Mouse (Mus musculus): Measurements from ENCODE around the gene Lrrc4c. TPM values are rescaled to one million over a fixed set of nuclear protein-coding genes. Genes with fewer than 3 reads are reported as not detected.

Lrrc4c gene
- polyA plus RNA-seq, 1 experiment, result 0.06 TPM

DNA sequence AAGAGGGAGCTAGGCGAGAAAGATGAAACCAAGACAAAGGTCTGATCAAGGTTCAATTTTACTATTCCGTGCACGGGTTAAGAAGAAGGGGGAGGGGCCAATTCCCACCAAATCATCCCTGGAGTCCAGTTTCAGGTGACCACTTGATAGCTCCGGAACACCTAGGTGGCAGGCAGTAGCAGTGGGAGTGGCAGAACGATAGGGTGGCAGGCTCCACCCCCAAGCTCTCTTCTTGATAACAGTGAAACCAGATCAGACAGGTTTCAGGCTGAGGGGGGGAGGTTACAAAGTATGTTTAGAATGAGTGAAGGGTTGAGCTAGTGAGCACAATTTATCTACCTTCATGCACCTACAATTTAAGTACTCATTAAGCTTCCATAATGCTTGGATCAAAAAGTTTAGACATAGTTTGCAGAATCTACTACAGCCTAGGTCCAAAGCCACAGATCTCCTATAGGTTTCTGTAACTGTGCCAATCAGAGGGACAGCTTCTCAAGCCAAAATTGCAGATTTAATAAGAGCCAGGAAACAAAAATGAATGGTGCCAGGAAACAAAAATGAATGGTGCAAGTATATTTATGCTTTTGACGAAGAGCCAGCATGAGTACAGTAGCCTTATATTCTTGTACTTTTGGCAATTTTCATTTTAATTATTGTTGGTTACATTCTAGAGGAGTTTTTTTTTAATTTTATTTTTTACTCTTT, 478.9 kb downstream of the Lrrc4c start:
- Histone ChIP-seq H3K4me1 (ENCODE audit: control insufficient read depth, insufficient read depth, low read length) (no peaks in the 10 kb centered on the region), H3K36me3 (ENCODE audit: control insufficient read depth, insufficient read depth, low read length) (no peaks in the 10 kb centered on the region), H3K27me3 (ENCODE audit: control insufficient read depth, insufficient read depth, low read length) (no peaks in the 10 kb centered on the region), H3K27ac (ENCODE audit: control insufficient read depth, insufficient read depth, low read depth, low read length) (no peak overlapping the region), H3K4me3 (ENCODE audit: control insufficient read depth, low read depth, low read length) (no peak overlapping the region)
- TF ChIP-seq CTCF (IDR thresholded peaks at IDR 0.05; ENCODE audit: control insufficient read depth, insufficient read depth, insufficient replicate concordance, low read depth, low read length), result no peak
- TF ChIP-seq POLR2A (IDR thresholded peaks at IDR 0.05; ENCODE audit: control insufficient read depth, low read depth, low read length), result no peak

DNA sequence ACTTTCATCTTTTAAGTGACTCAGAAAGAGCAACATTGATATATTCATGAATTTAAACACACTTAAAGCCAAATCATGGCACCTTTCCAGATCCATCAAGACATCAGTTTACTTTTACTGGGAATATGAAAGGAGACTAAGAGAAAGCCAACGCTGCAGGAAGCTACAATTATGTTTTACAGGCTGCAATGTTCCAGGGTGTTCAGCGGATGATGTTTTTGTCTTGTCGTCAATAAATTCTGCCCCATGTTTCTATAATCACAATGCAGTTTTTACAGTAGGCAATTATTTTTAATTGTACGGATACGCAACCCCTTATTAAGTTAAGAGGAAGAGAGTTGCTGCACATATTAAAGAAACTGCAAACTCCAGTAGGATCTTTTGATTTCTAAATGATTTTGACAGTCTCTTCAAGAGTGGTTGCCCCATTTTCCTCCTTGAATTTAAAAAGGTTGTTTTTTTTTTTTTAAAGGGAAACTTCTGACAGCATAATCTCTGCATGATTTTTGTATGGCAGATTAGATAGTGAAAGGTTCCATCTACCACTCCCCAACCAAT, 532.9 kb downstream of the Lrrc4c start:
- no peak for TF ChIP-seq POLR2A (IDR thresholded peaks at IDR 0.05; ENCODE audit: control insufficient read depth, low read depth, low read length)
- TF ChIP-seq CTCF (IDR thresholded peaks at IDR 0.05; ENCODE audit: control insufficient read depth, insufficient read depth, insufficient replicate concordance, low read depth, low read length), result no peak
- no peak overlapping the region for H3K4me3 ChIP-seq (ENCODE audit: control insufficient read depth, low read depth, low read length)
- H3K27me3 ChIP-seq (ENCODE audit: control insufficient read depth, insufficient read depth, low read length), result no peaks in the 10 kb centered on the region
- no peak overlapping the region for H3K27ac ChIP-seq (ENCODE audit: control insufficient read depth, insufficient read depth, low read depth, low read length)
- H3K4me1 ChIP-seq (ENCODE audit: control insufficient read depth, insufficient read depth, low read length), result no peaks in the 10 kb centered on the region
- no peaks in the 10 kb centered on the region for H3K36me3 ChIP-seq (ENCODE audit: control insufficient read depth, insufficient read depth, low read length)

DNA sequence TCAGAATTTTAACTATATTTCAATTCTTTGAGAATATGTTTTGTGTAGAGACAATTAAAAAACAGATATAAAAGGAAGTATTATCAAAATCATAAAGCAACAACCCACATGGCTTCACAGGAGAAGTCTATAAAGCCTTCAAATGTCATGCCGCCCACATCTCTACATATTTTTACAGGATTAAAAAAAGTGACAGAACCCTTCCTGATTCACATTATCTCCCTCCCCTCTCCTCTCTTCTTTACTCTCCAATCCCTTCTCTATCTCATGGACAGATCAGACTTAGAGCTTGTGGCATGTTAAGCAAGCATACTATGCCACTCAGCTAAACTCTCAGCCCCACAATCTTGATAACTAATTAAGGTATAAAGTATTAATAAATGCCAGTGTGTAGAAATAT, 535.8 kb downstream of the Lrrc4c start:
- H3K27me3 ChIP-seq (ENCODE audit: control insufficient read depth, insufficient read depth, low read length), result no peaks in the 10 kb centered on the region
- no peaks in the 10 kb centered on the region for H3K4me1 ChIP-seq (ENCODE audit: control insufficient read depth, insufficient read depth, low read length)
- no peaks in the 10 kb centered on the region for H3K36me3 ChIP-seq (ENCODE audit: control insufficient read depth, insufficient read depth, low read length)
- no peak overlapping the region for H3K4me3 ChIP-seq (ENCODE audit: control insufficient read depth, low read depth, low read length)
- no peak for TF ChIP-seq CTCF (IDR thresholded peaks at IDR 0.05; ENCODE audit: control insufficient read depth, insufficient read depth, insufficient replicate concordance, low read depth, low read length)
- no peak for TF ChIP-seq POLR2A (IDR thresholded peaks at IDR 0.05; ENCODE audit: control insufficient read depth, low read depth, low read length)
- no peak overlapping the region for H3K27ac ChIP-seq (ENCODE audit: control insufficient read depth, insufficient read depth, low read depth, low read length)

DNA sequence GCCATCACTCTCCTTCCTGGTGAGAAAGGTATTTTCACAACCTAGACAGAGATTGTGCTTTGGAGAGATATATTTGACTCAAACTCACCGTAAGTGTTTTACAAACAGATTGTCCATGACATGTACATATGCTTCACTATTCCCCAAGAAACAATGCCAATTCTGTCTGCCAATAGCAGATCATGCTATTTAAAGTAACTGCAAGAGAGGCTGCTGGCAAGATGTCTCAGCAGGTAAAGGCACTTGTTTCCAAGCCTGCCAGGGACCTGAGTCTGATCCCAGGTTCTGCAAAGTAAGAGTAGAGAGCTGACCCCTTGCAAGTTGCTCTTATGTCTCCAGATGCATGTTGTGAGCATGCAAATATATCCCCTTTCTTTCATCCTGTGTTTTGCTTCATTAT, 558.1 kb downstream of the Lrrc4c start:
- TF ChIP-seq CTCF (IDR thresholded peaks at IDR 0.05; ENCODE audit: control insufficient read depth, insufficient read depth, insufficient replicate concordance, low read depth, low read length) (no peak), POLR2A (IDR thresholded peaks at IDR 0.05; ENCODE audit: control insufficient read depth, low read depth, low read length) (no peak)
- Histone ChIP-seq H3K27ac (ENCODE audit: control insufficient read depth, insufficient read depth, low read depth, low read length) (no peak overlapping the region), H3K36me3 (ENCODE audit: control insufficient read depth, insufficient read depth, low read length) (no peaks in the 10 kb centered on the region), H3K4me3 (ENCODE audit: control insufficient read depth, low read depth, low read length) (no peak overlapping the region), H3K27me3 (ENCODE audit: control insufficient read depth, insufficient read depth, low read length) (no peaks in the 10 kb centered on the region), H3K4me1 (ENCODE audit: control insufficient read depth, insufficient read depth, low read length) (no peaks in the 10 kb centered on the region)

DNA sequence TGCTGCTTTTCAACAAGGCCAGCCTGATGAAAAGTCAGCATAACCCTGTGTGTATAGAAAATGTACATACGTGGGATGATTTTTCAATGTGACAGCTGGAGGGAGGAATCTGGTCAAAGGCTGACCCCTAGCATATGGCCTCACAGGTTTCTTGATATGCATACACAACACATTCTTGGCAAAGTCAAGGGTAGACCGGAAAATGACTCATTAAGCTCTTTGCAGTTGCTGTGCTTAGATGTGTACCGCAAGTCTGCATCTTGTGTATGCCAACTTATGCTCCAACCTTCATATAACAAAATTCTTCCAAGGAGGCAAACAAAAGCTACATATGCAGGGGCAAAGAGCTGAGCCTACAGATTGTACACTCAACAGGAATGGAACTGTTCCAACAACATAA, 631.6 kb downstream of the Lrrc4c start:
- Histone ChIP-seq H3K4me3 (ENCODE audit: control insufficient read depth, low read depth, low read length) (no peak overlapping the region), H3K27me3 (ENCODE audit: control insufficient read depth, insufficient read depth, low read length) (no peaks in the 10 kb centered on the region), H3K4me1 (ENCODE audit: control insufficient read depth, insufficient read depth, low read length) (no peaks in the 10 kb centered on the region), H3K27ac (ENCODE audit: control insufficient read depth, insufficient read depth, low read depth, low read length) (no peak overlapping the region), H3K36me3 (ENCODE audit: control insufficient read depth, insufficient read depth, low read length) (no peaks in the 10 kb centered on the region)
- no peak for TF ChIP-seq POLR2A (IDR thresholded peaks at IDR 0.05; ENCODE audit: control insufficient read depth, low read depth, low read length)
- TF ChIP-seq CTCF (IDR thresholded peaks at IDR 0.05; ENCODE audit: control insufficient read depth, insufficient read depth, insufficient replicate concordance, low read depth, low read length), result no peak

DNA sequence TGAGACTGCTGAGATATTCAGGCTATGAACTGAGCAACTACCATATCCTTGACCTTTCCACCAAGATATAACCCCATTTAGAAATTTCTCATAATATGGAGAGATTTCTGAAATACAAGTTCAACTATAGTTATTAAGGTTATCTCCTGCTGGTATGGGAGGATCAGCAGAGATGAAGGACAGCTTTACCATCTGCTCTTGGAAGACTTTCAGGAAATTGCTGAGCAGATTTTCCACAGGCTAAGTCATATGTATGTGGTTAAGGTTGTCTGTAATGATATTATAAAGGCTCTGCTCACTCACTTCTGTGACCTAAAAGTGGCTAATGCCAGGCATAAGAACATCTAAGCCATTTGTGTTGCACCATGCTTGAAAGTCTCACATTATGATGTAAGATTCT, 681.6 kb downstream of the Lrrc4c start:
- Histone ChIP-seq H3K4me3 (ENCODE audit: control insufficient read depth, low read depth, low read length) (no peak overlapping the region), H3K4me1 (ENCODE audit: control insufficient read depth, insufficient read depth, low read length) (no peaks in the 10 kb centered on the region), H3K27me3 (ENCODE audit: control insufficient read depth, insufficient read depth, low read length) (no peaks in the 10 kb centered on the region), H3K27ac (ENCODE audit: control insufficient read depth, insufficient read depth, low read depth, low read length) (no peak overlapping the region), H3K36me3 (ENCODE audit: control insufficient read depth, insufficient read depth, low read length) (no peaks in the 10 kb centered on the region)
- TF ChIP-seq CTCF (IDR thresholded peaks at IDR 0.05; ENCODE audit: control insufficient read depth, insufficient read depth, insufficient replicate concordance, low read depth, low read length) (no peak), POLR2A (IDR thresholded peaks at IDR 0.05; ENCODE audit: control insufficient read depth, low read depth, low read length) (no peak)

DNA sequence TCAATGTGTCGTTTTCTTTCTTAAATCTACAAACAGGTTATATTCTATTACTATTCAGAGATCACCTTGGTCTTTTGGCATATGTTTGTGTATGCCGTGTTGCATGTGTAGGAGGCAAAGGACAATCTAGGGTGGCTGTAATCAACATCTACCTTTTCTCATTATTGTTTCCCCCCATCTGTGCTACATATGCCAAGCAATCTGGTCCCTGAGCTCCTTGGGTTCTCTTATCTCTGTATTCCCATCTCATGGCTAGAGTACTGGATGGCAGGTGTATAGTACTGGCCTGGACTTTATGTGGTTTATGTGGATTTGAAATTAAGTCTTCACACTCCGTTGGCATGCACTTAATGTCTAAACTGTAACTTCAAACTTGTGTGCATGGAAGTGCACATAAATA, 700.4 kb downstream of the Lrrc4c start:
- Histone ChIP-seq H3K4me3 (ENCODE audit: control insufficient read depth, low read depth, low read length) (no peak overlapping the region), H3K27ac (ENCODE audit: control insufficient read depth, insufficient read depth, low read depth, low read length) (no peak overlapping the region), H3K4me1 (ENCODE audit: control insufficient read depth, insufficient read depth, low read length) (no peaks in the 10 kb centered on the region), H3K36me3 (ENCODE audit: control insufficient read depth, insufficient read depth, low read length) (no peaks in the 10 kb centered on the region), H3K27me3 (ENCODE audit: control insufficient read depth, insufficient read depth, low read length) (no peaks in the 10 kb centered on the region)
- TF ChIP-seq POLR2A (IDR thresholded peaks at IDR 0.05; ENCODE audit: control insufficient read depth, low read depth, low read length) (no peak), CTCF (IDR thresholded peaks at IDR 0.05; ENCODE audit: control insufficient read depth, insufficient read depth, insufficient replicate concordance, low read depth, low read length) (no peak)
